Mouse (Mus musculus) natural killer cell, adult 2 months (primary cell): ENCODE data around the gene 2300003K06Rik.
"Not testable (repeated sequence)": the region's sequence is repeated elsewhere in the genome, so short reads cannot be mapped to it uniquely, and the experiment has no call there.

ENCODE experiments used
- DNase-seq, 2 experiments: peaks; one replicate each; pipeline ENCODE4 v3.0.0; 2022; ENCODE audit warnings: low spot score in 2 of 2

Gene 2300003K06Rik

DNA sequence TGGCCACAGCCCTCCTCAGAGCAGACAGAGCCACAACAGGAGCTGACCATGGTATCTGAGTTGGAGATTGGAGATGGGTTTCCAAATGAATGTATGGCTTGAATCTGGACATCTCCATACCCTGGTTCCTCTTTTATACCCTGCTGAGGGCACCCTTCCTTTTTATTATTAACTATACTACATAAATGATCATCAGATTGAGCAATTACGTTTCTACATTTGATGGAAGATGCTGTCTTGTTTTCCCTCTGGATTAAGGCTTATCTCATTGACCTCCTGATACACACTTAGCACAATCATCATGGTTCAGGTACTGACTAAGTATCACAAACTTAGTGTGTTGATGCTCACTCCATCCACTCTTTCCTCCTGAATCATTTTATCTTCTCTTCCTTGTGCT is at the start of gene 2300003K06Rik:
Gene 2300003K06Rik (minus strand): TSS at position 101 of the 400 bp plus-strand sequence.
- no peak for DNase-seq

DNA sequence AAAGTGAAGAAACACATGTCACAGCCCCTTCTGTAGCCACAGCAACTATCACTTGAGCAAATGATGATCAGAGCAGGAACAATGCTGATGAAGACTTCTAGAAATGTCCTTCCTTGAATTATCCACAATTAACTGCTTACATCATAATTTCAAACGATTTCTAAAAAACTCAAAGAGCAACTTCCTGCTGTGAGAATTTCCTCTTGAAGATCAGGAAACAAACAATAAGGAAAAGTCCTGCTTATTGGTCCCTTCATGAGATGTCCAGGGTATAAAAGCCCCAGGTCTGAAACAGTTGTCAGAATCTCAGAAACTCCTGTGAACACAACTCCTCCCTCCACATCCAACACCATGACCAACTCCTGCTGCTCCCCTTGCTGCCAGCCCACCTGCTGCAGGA is 41.0 kb upstream of the 2300003K06Rik start, which contains the start of gene Gm11567:
Gene Gm11567 (plus strand): TSS at position 301 of the 400 bp plus-strand sequence.
- not testable (repeated sequence) for DNase-seq

DNA sequence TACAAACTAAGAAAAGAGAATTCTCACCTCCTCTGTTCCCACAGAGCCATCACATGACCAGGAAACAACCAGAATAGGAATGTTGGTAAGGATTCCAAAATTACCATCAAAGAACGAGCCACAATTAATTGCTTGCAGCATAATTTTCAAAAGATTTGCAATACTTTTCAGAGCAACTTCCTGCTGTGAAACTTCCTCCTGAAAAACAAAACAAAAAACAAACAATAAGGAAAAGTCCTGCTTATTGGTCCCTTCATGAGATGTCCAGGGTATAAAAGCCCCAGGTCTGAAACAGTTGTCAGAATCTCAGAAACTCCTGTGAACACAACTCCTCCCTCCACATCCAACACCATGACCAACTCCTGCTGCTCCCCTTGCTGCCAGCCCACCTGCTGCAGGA is 35.2 kb upstream of the 2300003K06Rik start, which contains the start of gene Krtap9-1:
Gene Krtap9-1 (plus strand): TSS at position 301 of the 400 bp plus-strand sequence.
- not testable (repeated sequence) for DNase-seq

DNA sequence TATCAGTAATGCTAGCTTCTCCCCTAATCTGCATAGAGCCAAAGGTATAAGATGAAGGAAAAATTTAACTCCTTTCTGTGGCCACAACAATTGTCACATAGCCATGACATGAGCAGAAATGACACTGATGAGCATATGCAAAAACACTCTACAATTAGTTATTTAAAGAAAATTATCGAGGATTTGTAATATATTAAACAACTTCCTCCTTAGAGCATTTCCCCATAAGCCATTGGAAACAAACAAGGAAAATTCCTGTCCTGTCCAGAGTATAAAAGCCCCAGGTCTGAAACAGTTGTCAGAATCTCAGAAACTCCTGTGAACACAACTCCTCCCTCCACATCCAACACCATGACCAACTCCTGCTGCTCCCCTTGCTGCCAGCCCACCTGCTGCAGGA is 26.3 kb upstream of the 2300003K06Rik start, which contains the start of gene Gm11559:
Gene Gm11559 (plus strand): TSS at position 301 of the 400 bp plus-strand sequence.
- DNase-seq, result not testable (repeated sequence)

DNA sequence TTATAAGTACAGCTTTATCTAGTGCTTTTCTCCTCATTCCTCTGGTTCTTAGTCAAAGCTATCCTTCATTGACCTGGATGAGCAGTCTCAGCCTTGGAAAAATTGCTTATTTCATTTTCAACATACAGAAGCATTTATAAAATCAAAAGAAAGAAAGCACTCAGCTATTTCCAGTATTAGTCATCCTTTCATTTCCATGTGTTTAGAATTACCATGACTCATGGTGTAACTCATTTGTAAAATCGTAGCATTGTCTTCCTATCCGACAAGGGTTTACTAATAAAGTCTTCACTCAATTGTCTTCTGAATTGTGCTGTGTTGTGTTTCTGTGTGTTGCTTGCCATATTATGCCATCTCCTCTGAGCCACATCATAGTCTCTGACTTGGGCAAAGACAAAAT is 20.9 kb upstream of the 2300003K06Rik start:
- no peak for DNase-seq

DNA sequence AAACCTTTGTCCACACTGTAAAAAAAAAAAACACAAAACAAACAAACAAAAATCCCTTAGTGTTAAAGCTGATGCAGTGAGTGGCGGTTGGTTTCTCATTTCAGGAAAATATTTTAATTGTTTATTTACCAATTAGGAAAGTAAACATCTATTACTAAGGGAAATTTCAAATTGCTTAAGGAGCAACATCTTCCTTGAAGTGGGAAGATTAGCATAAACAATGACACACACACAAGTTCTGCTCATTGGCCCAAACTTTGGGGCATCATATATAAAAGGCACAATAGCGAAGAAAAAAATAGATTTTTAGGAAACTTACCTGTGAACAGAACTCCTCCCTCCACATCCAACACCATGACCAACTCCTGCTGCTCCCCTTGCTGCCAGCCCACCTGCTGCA is 19.8 kb upstream of the 2300003K06Rik start, which contains the start of gene Gm11568:
Gene Gm11568 (plus strand): TSS at position 301 of the 400 bp plus-strand sequence.
- no peak for DNase-seq

DNA sequence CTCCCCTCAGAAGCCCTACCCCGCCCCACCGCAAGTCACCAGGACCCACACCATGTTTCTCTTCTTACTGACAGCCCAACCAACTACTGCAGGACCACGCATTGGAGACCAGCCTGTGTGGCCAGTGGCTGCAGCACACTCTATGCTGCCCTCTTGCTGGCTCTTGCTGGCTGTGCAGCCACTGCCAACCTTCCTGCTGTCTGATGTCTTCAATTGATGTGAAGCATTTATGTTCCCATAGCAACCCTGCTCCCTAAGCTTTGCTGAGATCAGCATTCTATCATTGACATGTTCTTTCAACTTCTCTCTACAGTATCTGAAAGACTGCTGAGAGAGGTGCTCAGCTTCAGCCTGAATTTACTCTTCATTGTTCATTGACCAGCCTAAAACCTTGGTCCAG is 16.3 kb upstream of the 2300003K06Rik start:
- no peak for DNase-seq

DNA sequence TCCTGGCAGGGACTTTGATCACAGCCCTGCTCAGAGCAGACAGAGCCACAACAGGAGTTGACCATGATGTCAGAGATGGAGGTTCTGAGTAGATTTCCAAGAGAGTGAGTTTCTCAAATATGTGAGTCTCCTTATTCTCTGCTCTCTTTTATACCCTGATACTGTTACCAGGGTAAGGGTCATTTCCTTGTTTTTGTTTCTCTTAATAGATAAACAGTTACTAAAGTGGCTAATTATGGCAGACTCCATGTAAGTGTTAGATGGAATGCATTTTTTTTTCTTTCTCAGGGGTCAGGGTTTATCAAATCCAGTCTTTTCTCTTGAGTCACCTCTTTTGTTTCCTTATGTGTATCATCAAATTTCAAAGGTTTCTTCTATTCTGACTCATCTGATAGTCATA is 13.6 kb upstream of the 2300003K06Rik start, which contains the start of gene Krtap4-16:
Gene Krtap4-16 (minus strand): TSS at position 101 of the 400 bp plus-strand sequence.
- no peak for DNase-seq

DNA sequence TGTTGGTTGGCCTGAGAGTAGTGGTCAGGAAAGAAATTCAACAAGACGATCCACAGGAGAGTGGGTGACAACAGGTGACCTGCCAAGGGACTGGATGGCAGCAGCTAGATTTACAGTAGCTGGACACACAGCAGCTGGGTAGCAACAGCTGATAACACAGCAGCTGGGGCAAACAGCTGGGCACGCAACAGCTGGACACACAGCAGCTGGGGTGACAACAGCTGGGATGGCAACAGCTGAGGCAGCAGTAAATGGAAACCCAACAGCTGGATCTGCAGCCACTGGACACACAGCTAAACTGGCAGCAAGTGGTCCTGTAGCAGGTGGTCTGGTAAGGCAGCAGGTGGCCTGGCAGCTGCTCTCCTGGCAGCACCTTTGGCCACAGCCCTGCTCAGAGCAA is 8.9 kb upstream of the 2300003K06Rik start:
- DNase-seq, result no peak

DNA sequence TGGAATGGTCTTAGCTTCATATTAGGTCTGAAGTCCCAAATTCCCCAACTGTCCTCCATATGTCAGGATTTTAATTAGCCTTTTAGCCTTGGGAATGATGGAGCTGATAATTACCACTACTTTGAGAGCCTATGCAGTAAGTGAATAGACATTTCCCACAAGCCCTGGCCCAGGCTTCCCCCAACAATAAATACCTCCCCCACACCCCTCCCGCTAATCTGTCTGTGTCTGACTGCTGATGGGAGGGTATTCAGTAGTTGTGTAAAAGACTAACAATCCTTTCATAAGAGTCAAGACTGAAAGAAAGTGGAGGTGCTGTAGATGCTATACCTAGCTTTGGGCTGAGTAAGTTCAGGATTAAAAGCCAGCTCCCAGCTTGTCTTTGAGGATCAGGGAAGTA is 4.3 kb upstream of the 2300003K06Rik start:
- no peak for DNase-seq

DNA sequence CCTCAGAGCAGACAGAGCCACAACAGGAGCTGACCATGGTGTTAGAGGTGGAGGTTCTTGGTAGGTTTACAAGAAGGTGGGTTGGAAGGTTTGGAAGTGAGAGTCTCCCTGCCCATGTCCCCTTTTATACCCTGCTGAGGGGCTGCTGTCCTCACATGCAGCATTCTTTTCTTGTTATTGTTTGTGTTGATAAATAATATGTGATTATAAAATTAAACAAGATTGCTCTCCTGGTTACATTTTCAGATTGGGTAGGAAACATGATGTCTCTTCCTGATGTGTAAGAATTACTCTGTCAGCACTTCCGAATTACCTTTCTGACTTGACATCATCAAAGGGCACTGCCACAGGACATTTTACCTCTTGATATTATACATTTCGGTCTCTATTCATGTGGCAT is 22.3 kb downstream of the 2300003K06Rik start, which contains the start of gene Gm11564:
Gene Gm11564 (minus strand): TSS at position 101 of the 400 bp plus-strand sequence.
- not testable (repeated sequence) for DNase-seq

DNA sequence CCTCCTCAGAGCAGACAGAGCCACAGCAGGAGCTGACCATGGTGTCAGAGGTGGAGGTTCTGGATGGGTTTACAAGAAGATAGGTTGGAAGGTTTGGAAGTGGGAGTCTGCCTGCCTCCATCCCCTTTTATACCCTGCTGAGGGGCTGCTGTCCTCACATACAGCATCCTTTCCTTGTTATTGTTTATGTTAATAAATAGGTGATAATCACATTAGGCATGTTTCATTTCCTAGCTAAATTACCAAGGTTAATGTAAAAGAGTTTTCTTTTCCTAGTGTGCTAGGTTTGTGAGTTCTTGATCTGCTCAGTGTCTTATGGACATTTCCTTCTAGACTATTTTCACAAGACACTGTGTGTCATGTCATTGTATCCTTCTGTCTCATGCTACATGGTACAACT is 28.1 kb downstream of the 2300003K06Rik start, which contains the start of gene Krtap4-13:
Gene Krtap4-13 (minus strand): TSS at position 101 of the 400 bp plus-strand sequence.
- DNase-seq, result not testable (repeated sequence)

DNA sequence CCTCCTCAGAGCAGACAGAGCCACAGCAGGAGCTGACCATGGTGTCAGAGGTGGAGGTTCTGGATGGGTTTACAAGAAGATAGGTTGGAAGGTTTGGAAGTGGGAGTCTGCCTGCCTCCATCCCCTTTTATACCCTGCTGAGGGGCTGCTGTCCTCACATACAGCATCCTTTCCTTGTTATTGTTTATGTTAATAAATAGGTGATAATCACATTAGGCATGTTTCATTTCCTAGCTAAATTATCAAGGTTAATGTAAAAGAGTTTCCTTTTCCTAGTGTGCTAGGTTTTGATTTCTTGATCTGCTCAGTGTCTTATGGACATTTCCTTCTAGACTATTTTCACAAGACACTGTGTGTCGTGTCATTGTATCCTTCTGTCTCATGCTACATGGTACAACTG is 33.5 kb downstream of the 2300003K06Rik start, which contains the start of gene Gm11554:
Gene Gm11554 (minus strand): TSS at position 101 of the 400 bp plus-strand sequence.
- DNase-seq, result not testable (repeated sequence)

DNA sequence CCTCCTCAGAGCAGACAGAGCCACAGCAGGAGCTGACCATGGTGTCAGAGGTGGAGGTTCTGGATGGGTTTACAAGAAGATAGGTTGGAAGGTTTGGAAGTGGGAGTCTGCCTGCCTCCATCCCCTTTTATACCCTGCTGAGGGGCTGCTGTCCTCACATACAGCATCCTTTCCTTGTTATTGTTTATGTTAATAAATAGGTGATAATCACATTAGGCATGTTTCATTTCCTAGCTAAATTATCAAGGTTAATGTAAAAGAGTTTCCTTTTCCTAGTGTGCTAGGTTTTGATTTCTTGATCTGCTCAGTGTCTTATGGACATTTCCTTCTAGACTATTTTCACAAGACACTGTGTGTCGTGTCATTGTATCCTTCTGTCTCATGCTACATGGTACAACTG is 39.0 kb downstream of the 2300003K06Rik start, which contains the start of gene Gm11569:
Gene Gm11569 (minus strand): TSS at position 101 of the 400 bp plus-strand sequence.
- not testable (repeated sequence) for DNase-seq

DNA sequence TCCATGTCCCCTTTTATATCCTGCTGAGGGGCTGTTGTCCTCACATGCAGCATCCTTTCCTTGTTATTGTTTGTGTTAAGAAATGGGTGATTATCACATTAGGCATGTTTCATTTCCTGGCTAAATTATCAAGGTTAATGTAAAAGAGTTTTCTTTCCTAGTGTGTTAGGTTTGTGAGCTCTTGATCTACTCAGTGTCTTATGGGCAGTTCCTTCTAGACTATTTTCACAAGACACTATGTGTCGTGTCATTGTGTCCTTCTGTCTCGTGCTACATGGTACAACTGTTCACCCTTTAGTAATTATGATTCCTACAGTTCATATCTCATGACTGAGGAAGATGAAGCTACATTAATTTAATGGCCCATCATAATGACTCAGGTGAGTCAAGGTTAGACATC is 44.5 kb downstream of the 2300003K06Rik start, which contains the start of gene Gm11596:
Gene Gm11596 (minus strand): TSS at position 101 of the 400 bp plus-strand sequence.
- no peak for DNase-seq
